Mouse (Mus musculus) embryo, embryonic 9.5 days (tissue): ENCODE results near the gene 3110009E18Rik.

ENCODE experiments used
- DNase-seq: peaks from one replicate; pipeline ENCODE4 v3.0.0-alpha.2; 2017; ENCODE audit errors: extremely low spot score

The 3110009E18Rik gene

DNA sequence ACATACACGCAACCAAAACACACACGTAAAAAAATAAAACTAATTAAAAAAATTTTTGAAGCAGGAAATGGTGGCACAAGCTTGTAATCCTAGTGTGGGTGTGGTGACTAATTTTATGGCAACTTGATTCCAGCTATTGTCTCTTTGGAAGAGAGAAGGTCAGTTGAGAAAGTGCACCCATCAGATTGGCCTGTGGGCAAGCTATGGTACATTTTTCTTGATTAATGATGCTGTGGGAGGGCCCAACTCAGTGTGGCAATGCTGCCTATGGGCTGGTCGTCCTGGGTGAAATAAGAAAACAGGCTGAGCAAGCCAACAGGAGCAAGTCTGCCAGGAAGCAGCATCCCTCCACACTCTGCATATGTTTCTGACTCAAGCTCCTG lies 19.8 kb upstream of the 3110009E18Rik start:
- DNase-seq = no peak

DNA sequence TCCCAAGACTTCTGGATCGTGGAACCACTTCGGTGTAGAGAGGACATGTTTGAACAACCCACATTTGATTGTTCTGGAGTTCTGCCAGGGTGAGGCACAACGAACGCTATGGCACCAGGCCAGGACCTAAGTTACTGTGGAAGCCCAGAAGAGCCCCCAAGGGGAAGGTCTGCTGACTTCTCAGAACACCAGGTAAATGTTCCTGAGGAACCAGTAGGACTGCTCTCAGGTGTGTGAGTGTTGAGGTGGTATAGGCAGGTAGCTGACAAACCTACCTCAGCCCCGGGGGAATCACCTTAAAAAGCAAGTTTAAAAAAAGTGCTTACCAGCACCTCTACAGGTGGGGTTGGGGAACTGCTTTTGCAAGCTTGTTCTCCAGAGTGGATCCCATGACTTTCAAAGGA lies 15.4 kb upstream of the 3110009E18Rik start:
- DNase-seq = no peak

DNA sequence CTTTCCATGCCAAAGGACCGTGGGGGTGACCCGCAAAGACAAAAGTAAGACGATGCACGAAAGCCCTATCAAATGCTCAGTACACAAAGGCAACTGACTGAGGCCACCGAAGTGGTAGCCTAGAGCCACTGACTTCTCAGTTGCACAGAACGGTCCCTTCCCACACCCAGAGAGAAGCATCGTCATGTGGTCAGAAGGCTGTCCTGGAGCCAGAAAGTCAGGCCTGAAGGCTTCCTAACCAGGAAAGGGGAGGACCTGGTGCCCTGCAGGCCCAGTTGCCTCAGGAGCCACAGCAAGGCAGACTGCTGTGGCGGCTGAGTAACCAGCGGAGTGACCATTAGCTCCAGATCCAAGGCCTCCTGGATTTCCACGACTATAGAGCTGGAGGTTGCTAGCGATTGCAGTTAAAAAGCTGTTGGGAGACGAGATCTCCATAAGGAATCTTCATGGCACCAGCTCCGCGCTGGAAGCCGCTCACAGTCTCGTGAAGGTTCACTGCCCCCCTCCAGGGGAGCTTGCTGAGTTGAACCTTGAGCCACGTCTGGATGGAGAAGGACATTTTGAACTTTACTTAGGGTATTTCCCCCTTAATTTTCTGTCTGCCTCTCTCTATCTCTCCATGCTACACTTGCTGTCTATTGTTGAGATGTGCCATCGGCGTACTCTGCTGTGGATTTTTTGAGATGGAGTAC lies 11.1 kb upstream of the 3110009E18Rik start:
- DNase-seq = no peak

DNA sequence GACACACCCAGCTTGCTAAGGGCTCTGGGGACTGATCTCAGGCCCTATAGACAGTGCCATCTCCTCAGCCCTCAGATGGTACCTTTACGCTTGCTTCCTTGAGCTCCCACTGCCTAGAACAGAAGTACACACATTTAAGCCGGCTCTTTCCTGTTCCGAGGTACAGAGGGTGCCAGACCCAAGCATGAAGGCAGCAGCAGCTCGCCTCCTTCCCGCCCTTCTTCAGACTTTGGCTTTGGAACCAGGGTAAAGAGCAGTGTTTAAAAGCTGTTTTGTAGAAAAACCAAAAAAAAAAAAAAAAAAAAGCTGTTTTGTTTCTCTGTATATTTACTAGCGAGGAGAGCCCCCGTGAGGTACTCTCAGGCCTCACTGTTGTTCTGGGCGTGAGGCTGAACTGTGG lies 9.2 kb upstream of the 3110009E18Rik start:
- no peak for DNase-seq

DNA sequence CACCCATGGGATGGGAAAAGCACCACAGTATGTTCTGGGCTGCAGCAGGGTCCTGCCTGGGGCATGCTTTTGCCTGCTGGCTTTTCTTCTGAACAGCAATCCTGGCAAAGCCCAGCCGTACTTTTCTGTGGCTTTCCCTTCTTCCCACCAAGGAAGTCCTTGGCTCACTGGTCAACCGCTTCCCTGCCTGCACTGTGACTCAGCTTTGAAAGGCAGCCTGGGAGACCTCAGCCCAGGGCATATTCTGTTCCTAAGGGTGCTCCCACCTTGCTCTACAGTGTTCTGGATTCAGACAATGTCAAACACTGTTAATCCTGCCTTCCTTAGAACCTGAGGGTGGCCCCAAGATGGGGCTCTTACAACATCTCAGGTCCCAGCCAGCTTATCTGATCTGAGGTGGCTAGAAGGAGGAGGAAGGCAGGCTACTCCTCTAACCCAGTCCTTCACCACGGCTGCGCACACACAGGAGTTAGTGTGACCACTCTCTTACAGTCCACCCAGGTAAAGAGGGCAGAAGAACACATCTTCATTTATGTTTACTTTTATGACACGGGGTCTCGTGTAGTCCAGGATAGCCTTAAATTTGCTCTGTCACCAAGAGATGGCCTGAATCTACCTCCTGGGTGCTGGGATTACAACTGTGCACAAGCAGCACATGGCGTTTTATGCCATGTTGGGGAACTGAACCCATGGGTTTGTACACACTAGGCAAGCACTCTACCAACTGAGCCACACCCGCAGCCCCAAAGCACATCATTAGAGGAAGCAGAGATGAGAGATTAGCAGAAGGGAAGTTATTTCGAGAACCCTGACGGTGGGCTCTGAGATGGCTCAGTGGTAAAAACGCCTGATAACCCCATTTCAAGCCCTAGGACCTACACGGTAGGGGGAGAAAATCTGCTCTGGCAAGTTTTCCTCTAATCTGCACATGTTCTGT lies 8.5 kb upstream of the 3110009E18Rik start:
- DNase-seq = no peak

DNA sequence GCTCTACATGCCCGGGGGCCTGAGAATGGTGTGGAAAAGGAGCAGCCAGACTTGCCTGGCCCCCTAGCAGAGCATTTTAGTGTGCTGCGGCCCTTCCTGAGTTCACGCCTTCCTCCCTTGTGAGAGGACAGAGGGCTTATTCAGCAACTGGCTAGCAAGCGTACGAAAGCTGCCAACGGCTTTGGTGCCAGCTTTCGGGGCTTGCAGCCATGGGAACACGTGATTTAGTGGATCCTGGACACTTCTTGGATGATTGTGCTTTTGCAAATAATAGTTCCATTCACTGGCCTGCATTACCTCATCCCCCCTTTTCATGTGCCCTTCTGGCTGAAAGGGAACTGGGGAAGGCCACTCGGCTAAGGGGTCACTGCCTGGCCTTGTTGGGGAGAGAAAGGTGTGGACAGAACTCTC lies 5.3 kb upstream of the 3110009E18Rik start:
- no peak for DNase-seq

DNA sequence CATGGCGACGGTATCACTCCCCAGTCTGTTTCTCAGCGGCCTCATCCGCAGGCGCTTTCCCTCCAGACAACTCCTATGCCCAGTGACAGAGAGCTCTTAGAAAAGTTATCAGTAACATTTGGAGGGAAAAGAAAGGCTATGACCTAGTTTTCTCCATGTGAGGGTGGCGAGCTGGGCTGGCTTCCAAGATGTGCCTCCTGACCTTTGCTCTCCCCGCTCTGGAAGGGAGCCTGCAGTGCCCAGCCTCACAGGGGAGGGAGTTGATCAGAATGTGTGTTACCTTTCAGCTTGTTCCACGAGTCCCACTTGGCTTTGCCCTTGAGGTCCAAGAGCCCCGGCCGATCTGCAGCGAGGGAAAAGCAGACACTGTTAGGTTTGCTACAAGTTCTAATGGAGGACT lies 4.9 kb upstream of the 3110009E18Rik start:
- DNase-seq = no peak

DNA sequence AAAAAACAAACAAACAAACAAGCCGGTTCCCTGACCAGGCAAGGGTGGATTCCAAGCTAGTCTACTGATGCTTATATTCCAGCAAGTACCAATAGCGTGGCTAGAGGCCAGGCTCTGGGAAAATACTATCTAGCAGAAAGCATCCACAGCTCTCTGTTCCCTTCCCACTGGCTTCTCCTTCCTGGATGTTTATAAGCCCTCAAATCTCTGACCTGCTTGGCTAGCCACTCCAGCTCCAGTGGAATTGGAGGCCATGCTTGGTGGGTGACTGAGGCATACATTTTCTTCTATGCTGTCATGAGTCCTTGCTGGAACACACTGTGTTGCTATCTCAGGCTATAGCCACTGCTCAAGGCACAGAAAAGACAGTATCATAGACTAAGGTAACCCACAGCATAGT lies 2.1 kb upstream of the 3110009E18Rik start:
- no peak for DNase-seq

DNA sequence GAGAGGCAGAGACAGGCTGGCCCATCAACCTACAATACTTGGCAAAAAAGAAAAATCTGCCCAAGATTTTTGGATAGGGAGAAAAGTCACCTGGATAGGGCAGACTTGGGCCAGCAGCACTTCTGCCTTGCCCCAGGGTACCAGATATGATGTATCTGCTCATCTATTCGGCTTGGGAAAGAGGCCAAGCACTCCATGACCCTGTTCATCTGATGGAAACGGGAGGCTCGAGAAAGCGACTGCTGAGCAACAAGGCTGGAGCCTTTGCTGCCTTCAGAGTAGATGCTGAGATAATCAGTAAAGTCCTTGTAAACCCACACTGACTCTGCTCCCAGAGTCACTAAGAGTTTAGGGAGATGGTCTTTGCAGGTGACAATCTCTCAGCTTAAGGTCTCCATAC lies 1.6 kb upstream of the 3110009E18Rik start:
- no peak for DNase-seq

DNA sequence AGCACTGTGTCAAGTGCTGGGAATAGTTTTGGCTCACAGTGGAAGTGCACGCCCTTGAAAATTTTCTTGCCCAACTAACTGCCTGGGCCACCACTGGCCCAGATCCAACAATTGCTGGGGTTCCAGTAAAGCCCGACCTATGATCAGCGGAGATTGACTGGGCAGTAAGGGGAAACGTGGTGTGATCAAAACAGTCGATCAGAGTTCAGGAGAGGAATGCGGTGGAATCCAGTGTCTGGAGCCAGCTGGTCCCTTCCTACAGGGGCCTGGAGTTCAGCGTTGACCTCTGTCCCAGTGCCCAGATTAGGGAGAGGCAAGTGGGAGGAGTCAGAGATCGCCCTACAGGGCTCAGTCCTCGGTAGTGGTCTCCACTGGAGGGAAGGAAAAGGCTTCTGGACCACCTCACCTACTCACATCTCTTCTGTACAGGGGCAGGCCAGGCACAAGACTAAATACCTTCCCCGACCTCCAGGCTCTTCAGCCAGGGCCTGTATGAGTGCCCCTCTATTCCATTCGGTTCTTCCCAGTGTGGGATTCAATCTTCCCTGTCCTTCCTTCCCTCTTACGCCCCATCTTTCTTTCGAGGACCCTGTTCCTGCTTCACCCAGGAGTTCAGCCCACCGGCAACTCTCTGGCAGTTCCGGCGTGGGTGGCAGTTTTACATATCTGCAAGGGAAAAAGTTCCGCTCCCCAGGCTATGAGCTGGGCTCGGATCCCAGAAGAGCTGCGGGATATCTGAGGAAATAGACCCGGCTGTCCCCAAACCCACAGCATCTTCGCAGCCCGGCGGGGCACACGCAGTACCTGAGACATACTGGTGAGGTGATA lies 632 bp upstream of the 3110009E18Rik start:
- peak; percentile 62 for DNase-seq

DNA sequence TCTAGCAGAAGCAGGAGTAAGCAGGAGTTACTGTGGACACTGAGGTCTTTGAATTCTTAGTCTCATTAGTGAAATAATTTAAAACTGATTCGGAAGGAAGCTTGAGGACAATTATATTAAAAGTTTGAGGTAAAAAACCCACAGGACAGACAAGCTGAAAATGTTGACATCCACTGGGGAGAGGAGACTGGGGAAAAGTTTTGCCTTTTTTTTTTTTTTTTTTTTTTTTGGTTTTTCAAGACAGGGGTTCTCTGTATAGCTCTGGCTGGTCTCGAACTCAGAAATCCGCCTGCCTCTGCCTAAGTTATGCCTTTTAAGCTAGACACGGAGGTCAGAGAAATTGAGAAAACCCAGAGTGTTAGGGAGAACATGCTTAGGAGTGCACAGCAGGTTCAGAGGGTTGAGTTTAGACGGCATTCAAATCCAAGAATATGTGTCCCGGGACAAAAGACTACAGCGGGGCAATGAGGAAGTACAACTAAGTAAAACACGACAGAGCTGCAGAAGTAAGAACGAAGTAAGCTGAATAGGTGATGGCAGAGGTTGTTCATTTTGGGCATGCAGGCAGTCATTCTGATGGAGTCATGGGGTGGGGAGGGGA lies 1.0 kb downstream of the 3110009E18Rik start:
- DNase-seq = no peak

DNA sequence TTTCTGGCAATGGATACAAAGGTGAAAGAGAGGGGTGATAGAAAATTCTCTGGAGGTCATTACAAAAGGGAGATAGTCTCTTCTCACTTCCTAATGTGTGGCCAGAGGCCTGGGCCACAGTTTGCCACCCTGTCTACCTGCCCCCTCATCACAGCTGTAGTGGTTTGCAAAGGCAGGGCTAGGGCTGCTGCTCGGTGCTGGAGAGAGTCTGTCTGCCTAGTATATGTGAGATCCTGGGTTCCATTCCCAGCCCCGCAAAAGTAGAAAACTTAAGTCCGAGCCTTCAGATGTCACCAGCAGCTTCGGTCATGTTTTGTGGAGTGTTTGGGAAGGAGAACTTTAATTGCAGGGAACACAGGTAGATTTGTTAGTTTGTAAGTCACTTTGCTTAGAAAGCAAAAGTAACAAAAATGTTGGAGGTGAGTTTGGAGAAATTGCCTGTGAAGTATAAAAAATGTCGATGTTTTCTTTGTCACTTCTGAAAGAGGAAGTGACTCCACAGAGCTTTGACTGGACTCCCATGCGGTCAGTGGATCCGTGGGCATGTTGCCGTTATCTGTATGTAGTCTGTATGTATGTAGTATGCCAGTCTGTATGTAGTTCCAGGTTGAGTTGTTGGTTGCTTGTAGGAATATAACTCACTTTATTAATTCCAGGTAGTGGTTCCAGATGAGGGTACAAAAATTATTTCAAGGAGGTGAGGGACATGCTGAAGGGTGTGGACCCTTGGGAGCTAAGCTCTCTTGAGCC lies 1.8 kb downstream of the 3110009E18Rik start:
- no peak for DNase-seq

DNA sequence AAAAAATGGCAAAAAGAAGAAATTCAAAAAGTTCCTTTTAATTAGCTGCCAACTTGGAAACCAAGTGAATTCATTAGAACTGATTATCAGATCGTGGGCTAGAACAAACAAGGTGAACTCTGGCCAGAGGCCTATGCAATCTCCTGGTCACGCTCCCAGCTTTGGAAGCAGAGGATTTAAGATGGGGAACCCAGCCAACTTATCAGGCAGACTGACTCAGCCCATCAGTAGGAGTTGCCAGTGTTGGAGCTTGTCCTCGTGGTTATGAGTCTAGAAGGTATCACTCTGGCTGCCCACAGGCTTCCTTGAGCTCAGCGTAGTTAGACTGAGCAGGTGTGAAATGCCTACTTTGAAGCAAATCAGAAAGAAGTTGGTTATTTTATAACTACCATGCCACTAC lies 3.9 kb downstream of the 3110009E18Rik start:
- no peak for DNase-seq

DNA sequence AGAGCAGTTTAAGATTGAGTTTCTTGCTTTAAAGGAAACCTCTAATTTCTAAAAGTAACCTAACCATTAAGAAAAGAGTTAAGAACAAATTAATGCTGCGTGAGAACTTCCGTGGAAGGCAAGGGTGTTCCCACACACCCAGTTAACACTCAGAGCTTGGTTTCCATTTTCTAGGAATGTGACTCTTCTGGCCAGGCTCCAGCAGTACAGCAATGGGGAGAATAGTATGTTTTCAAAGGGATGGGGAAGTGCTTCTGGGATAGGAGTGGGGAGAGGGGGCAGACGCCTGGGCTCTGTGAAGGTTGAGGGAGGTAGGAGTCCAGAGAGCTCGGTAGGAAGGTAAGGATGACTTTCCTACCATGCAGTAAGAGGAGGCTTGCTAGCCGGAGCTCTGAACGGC lies 4.5 kb downstream of the 3110009E18Rik start:
- DNase-seq = no peak

DNA sequence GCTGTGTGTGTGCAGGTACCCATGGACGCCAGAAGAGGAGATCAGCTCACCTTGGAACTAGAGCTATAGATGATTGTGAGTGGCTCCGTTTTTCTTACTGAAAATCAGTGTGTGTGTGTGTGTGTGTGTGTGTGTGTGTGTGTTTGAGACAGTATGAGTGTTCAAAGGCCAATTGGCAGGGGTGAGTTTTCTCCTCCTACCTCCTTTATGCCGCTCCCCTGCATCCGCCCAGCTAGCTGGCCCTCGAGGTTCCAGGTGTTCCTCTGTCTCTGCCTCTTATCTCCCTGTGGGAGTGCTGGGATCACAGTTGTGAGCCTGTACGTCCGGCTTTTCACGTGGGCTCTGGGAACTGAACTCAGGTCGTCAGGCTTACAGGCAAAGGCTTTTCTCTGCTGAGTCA lies 5.3 kb downstream of the 3110009E18Rik start:
- DNase-seq = no peak

DNA sequence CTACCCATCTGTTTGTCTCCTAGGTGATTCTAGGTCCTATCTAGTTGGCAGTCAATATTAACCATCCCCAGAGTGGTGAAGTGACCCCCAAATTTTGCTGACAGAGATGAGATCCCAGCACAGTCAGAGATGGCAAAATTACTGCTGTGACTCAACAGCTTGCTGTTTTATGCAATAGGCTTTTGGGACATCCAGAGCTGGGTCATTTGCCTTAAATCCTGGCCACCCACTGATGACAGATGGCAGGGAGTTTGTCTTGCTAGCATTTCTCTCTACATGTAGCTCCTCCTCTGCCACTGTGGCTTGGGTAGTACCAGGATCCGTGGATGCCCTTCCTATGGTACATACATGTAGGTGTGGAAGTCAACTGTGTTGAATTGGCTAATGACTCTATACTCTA lies 11.4 kb downstream of the 3110009E18Rik start:
- DNase-seq = no peak

DNA sequence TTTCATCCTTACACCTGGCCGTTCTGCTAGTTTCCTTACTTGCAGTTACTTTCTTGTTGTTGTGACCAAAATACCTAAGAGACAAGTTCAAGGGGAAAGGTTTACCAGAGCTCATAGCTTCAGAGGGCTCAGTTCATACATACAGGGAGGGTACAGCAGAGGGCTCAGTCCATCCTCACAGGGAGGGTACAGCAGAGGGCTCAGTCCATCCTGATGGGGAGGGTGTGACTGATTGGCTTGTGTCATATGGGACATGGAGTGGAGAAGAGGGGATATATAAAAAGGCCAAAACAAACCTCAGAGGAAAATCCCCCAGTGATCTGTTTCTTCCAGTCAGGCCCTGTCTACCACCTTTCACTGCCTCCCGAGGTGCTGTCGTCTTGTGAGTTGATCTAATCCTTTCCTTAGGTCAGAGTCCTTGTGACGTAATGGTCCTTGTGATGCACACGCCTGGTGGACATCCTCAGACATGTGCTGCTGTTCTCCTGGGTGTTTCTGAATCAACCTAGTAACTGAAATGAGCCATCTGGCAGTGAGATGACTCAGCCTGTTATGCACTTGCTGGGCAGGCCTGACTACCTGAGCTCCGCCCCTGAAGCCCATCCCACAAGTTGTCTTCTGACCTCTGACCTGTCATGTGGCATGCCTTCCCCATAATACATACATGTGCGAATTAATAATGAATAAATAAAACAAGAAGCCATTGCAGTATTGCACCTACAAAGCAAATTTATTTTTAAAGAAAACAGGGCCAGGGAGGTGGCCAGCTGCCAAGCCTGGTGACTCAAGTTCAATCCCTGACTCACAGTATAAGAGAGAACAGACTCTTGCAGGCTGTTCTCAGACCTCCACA lies 15.2 kb downstream of the 3110009E18Rik start:
- no peak for DNase-seq

DNA sequence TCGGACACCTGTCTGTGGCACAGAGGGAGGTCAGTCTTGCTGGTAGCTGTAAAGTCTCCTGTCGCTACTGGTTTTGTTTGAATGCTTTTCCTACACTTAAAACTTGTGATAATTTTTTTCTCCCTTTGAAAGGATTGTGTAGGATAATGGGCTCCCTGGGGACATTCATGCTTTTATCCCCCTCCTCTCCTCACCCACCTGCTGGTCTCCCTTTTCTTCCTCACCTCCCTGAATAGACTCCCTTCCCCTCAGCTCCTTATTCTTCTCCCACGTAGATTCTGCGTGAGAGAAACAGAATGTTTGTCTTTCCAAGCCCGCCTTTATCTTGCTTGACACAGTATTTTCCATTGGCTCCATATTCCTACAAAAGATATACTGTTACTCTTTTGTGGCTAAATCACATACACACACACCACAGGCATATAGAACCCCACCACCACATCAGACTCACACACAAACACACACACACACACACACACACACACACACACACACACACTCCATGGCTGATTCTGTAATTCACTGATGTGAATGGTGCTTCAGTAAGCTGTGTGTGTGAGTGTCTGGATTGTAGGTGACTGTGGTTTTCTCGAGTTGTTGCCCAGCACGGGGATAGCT lies 18.0 kb downstream of the 3110009E18Rik start:
- DNase-seq = no peak

DNA sequence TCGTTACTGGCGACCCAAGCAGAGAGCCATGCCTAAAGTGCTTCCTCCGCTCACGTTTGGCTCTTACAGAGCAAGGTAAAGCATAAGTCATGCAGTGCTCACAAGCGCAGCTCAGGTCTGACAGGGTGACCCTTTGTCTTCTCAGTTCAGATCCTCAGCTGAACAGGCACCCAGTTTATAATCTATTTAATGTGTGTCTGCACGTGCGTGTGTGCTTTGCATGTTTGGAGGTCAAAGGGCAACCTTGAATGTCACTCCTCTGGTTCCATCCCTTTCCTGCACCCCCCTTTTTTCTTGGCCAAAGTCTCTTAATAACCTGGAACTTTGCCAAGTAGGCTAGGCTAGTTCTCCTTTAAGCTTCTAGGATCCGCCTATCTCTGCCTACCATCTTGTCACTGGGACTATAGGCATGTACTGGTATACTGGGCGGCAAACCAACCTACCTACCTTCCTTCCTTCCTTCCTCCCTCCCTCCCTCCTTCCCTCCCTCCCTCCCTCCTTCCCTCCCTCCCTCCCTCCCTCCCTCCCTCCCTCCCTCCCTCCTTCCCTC lies 19.2 kb downstream of the 3110009E18Rik start:
- no peak for DNase-seq
